Mouse (Mus musculus) ES-Bruce4 (cell line): ENCODE measurements around the gene Svip. TPM values are rescaled to one million over a fixed set of nuclear protein-coding genes. Genes with fewer than 3 reads are reported as not detected.
A peak's percentile ranks its signal among the peaks of the same experiment; 100 is the strongest.

Experiments used
- H3K27ac ChIP-seq: 2 replicates; pipeline ENCODE4 v1.5.1; 2012; ENCODE audit warnings: low read length, inconsistent platforms; ENCODE audit not compliant: insufficient read depth
- H3K27me3 ChIP-seq: 2 replicates; pipeline ENCODE4 v1.6.1; 2012; ENCODE audit warnings: mild to moderate bottlenecking, low read length, inconsistent platforms; ENCODE audit not compliant: control insufficient read depth, poor library complexity, insufficient read depth, severe bottlenecking
- H3K36me3 ChIP-seq: 2 replicates; pipeline ENCODE4 v1.6.1; 2012; ENCODE audit warnings: inconsistent platforms, mild to moderate bottlenecking, low read length, moderate library complexity; ENCODE audit not compliant: control insufficient read depth, poor library complexity, insufficient read depth, severe bottlenecking
- H3K4me1 ChIP-seq: one replicate; pipeline ENCODE4 v1.8.1; 2011; ENCODE audit warnings: low read length; ENCODE audit not compliant: control insufficient read depth, insufficient read depth
- H3K4me3 ChIP-seq: 2 replicates; pipeline ENCODE4 v1.5.1; 2011; ENCODE audit warnings: low read depth, mild to moderate bottlenecking, low read length
- H3K9ac ChIP-seq: 2 replicates; pipeline ENCODE4 v1.6.1; 2012; ENCODE audit warnings: low read depth, mild to moderate bottlenecking, inconsistent platforms; ENCODE audit not compliant: poor library complexity, severe bottlenecking
- H3K9me3 ChIP-seq: replicated peaks from 2 replicates; pipeline ENCODE4 v1.6.1; 2012; ENCODE audit warnings: mild to moderate bottlenecking, low read length, inconsistent platforms; ENCODE audit not compliant: control insufficient read depth, poor library complexity, insufficient read depth, severe bottlenecking
- CTCF ChIP-seq: IDR thresholded peaks from one replicate; pipeline ENCODE4 v1.8.1; 2011; ENCODE audit warnings: low read depth, low read length
- EP300 ChIP-seq: IDR thresholded peaks from 2 replicates; pipeline ENCODE4 v1.6.1; 2011; ENCODE audit warnings: low read depth, low read length; ENCODE audit not compliant: insufficient read depth
- POLR2A ChIP-seq: IDR thresholded peaks from one replicate; pipeline ENCODE4 v1.8.1; 2011; ENCODE audit warnings: low read length; ENCODE audit not compliant: insufficient read depth
- polyA plus RNA-seq: library from polyadenylated mRNA; stranded (reverse); fragments of >200 nt; gene quantifications from 2 replicates; pipeline ENCODE4 v1.2.4, GENCODE M21; 2011; ENCODE audit warnings: low read depth; ENCODE audit not compliant: missing spikeins, insufficient read depth, insufficient read length

Gene Svip
- polyA plus RNA-seq = 7.2 and 8.0 TPM in 2 replicates

DNA sequence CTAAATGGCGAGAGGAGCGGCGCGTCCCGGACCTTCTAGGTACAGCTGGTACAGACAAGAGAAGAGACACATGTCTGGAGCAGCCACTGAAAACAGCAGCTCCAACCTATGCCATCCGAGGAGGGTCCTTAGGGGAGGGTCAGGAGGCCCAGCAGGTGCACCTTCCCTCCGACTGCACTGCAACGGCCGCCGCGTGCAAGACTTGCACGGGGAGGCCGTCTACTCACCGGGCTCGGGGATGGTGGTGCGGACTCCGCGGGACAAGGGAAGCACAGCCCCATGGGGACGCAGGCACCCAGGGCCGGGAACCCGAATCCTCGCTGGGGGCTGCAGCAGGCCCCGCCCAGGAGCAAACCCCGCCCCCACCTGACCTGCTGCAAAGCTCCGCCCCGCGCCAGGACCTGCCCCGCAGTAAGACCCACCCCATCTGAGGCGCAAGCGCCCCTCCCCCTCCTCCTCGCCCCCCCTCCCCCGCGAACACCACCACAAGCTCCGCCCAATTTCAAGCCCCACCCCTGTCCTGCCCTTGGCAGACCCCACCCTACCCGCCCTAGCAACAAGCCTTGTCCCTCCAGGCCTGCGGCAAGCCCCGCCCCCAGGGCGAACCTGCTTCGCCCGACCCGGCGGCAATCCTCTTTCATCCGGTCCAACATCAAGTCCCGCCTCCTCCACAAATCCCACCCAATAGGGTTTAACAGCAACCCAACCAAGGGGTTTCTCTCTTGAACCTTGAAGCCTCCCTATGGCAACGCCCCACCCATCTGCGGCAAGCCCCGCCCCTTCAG lies at the start of gene Svip:
Gene Svip (minus strand): TSS at position 508 of the 785 bp plus-strand sequence.
- Histone ChIP-seq H3K27me3 (no peaks in the 10 kb centered on the region), H3K9me3 (no peaks in the 10 kb centered on the region), H3K4me3 (peak within 1 kb of the TSS; percentile 86), H3K4me1 (no peaks in the 10 kb centered on the region), H3K27ac (no peak within 1 kb of the TSS), H3K36me3 (no peaks in the 10 kb centered on the region), H3K9ac (peak within 1 kb of the TSS; percentile 28)
- TF ChIP-seq EP300 (no peak), POLR2A (no peak), CTCF (no peak)

DNA sequence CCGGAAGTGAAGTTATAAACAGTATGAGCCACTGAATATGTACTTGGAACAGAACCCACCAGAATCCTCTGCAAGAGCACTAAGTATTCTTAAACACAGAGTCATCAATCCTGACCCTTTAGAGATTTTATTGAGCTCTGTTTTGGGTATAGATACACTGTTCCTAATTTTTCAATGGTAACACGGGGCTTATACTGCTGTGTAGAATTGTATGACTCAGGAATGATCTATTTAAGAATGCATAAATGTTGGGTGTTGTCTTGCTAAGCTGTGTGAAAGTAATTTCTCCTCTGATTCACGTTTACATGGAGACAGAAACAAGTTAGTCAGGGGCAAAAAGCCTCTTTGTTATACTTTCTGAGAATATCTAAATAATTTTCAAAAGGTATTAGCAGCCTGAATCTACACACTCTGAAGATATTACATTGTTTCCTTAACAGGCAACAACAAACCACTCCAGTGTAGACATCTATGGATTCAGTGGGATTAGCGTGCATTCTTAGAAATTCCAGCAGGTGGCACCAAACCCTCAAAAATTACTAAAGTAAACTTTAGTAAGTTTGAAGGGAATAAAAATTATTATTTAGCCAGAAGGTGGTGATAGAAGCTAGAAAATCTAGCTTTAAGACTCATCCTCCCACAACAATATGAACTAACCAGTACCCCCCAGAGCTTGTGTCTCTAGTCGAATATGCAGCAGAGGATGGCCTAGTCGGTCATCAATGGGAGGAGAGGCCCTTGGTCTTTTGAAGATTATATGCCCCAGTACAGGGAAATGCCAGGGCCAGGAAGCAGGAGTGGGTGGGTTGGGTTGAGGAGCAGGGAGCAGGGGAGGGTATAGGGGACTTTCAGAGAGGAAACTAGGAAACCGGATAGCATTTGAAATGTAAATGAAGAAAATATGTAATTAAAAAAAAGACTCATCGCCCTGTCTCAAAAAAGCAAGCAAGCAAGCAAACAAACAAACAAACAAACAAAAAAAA lies 32.1 kb upstream of the Svip start:
- no peak overlapping the region for H3K9ac ChIP-seq
- H3K27ac ChIP-seq = no peak overlapping the region
- no peaks in the 10 kb centered on the region for H3K9me3 ChIP-seq
- H3K4me1 ChIP-seq = no peaks in the 10 kb centered on the region
- no peaks in the 10 kb centered on the region for H3K36me3 ChIP-seq
- TF ChIP-seq EP300 (no peak), CTCF (no peak), POLR2A (no peak)
- no peaks in the 10 kb centered on the region for H3K27me3 ChIP-seq
- no peak overlapping the region for H3K4me3 ChIP-seq

DNA sequence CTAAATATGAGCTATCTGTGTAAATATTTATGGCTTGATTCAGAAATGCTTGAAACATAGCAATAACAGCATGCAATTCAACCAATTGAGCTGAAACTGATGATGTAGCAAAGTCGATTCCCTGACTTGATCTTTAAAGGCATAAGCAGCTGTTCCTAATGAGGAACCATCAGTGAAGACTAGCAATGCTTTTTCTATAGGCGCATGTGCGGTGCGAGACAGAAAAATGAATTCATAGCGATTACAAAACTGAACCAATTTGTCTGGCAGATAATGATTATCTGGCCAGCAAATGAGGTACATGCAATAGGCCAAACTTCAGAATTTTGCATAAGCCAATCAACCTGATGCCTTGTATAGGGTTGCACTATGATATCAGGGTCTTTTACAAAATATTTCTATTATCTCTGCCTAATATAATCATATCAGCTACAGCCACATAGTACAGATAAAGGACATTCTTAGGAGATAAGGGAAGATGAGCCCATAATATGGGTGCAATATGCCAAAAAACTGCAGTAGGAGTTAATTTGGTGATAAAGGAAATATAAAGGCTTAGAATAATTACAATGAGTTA lies 18.3 kb upstream of the Svip start:
- Histone ChIP-seq H3K27me3 (no peaks in the 10 kb centered on the region), H3K27ac (no peak overlapping the region), H3K4me3 (no peak overlapping the region), H3K36me3 (no peaks in the 10 kb centered on the region), H3K9me3 (no peaks in the 10 kb centered on the region), H3K9ac (no peak overlapping the region), H3K4me1 (no peaks in the 10 kb centered on the region)
- TF ChIP-seq EP300 (no peak), POLR2A (no peak), CTCF (no peak)

DNA sequence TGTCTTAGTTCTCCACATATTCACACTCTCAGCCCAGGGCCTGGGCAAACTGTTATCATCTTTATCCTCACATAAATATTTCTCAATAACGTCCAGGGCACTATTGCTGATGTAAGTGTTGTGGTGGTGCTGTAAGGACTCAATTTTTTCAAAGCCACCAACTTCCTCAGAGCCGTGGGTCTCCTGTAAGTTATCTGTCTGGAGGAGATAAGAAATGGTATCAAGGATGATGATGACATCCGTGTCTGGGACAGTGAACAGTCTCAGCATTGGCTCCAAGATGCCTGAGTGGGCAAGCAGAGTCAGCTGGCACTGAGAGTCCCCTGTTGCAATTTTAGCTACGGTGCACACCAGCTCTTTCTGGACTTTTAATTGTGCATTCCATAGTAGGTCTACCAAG lies 16.2 kb upstream of the Svip start:
- Histone ChIP-seq H3K27me3 (no peaks in the 10 kb centered on the region), H3K9me3 (no peaks in the 10 kb centered on the region), H3K9ac (no peak overlapping the region), H3K36me3 (no peaks in the 10 kb centered on the region), H3K4me3 (no peak overlapping the region), H3K4me1 (no peaks in the 10 kb centered on the region), H3K27ac (no peak overlapping the region)
- TF ChIP-seq EP300 (no peak), POLR2A (no peak), CTCF (no peak)

DNA sequence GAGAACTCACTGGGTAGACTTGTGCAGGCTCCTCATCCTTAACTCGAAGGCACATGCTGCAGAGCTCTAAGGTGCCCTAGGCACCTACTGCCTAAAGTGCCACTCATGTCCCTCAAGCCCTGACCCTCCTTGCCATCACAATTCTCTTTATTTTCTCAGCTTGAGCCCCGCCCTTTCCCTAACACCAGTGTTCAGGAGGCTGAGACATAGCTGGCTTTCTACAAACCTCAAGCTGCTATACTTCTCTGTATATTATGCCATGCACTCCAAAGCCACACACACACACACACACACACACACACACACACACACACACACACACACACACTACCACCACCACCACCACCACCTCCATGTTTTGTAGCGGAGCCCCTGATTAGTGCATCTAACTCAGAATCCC lies 9.8 kb upstream of the Svip start, which contains the start of gene 1700015G11Rik:
Gene 1700015G11Rik (minus strand): TSS at position 101 of the 400 bp plus-strand sequence.
- Histone ChIP-seq H3K4me3 (no peak within 1 kb of the TSS), H3K27me3 (no peaks in the 10 kb centered on the region), H3K27ac (no peak within 1 kb of the TSS), H3K4me1 (no peaks in the 10 kb centered on the region), H3K9ac (no peak within 1 kb of the TSS), H3K9me3 (no peaks in the 10 kb centered on the region), H3K36me3 (no peaks in the 10 kb centered on the region)
- TF ChIP-seq EP300 (no peak), POLR2A (no peak), CTCF (no peak)
